Mouse (Mus musculus): ENCODE measurements around the gene Iffo2.
A peak's percentile ranks its signal among the peaks of the same experiment; 100 is the strongest.

The Iffo2 gene

GRCm38 (mm10) chr4:139640333-139640732 lies 110.0 kb downstream of the Iffo2 start:
- DNase-seq (ENCODE audit: extremely low spot score), result no peak

GRCm38 (mm10) chr4:139640775-139641174 lies 110.4 kb downstream of the Iffo2 start:
- DNase-seq (ENCODE audit: extremely low spot score), result no peak

- peak; percentile 46 for DNase-seq (ENCODE audit: extremely low spot score)
Measured at GRCm38 (mm10) chr4:139641829-139642425, 111.6 kb downstream of the Iffo2 start.

GRCm38 (mm10) chr4:139643972-139644371 lies 113.6 kb downstream of the Iffo2 start:
- DNase-seq (ENCODE audit: extremely low spot score), result peak; percentile 85

- no peak for DNase-seq (ENCODE audit: extremely low spot score)
Measured at GRCm38 (mm10) chr4:139646916-139647315, 116.6 kb downstream of the Iffo2 start.

- DNase-seq (ENCODE audit: extremely low spot score), result no peak
Measured at GRCm38 (mm10) chr4:139650086-139650743, 119.9 kb downstream of the Iffo2 start.

- DNase-seq (ENCODE audit: extremely low spot score), result no peak
Measured at GRCm38 (mm10) chr4:139650907-139651306, 120.6 kb downstream of the Iffo2 start.

- no peak for DNase-seq (ENCODE audit: extremely low spot score)
Measured at GRCm38 (mm10) chr4:139653238-139653637, 122.9 kb downstream of the Iffo2 start, which contains the start of gene Tas1r2. Gene Tas1r2 (plus strand): TSS chr4:139653538.

- DNase-seq (ENCODE audit: extremely low spot score), result no peak
Measured at GRCm38 (mm10) chr4:139661897-139662296, 131.5 kb downstream of the Iffo2 start.

GRCm38 (mm10) chr4:139667632-139668031 lies 137.3 kb downstream of the Iffo2 start:
- no peak for DNase-seq (ENCODE audit: extremely low spot score)

- DNase-seq (ENCODE audit: extremely low spot score), result peak; percentile 65
Measured at GRCm38 (mm10) chr4:139669847-139670246, 139.5 kb downstream of the Iffo2 start.

All from embryo, embryonic 9.5 days (tissue).